Mouse (Mus musculus) neural tube, embryonic 11.5 days (tissue): ENCODE results near the gene Vamp9. TPM values are rescaled to one million over a fixed set of nuclear protein-coding genes. Genes with fewer than 3 reads are reported as not detected.

ENCODE experiments used
- ATAC-seq: fragments of 200-750 bp; cut with Nextera tagmentation; 2 replicates; pipeline ENCODE4 v1.8.0; 2017; ENCODE audit warnings: moderate number of reproducible peaks, mild to moderate bottlenecking, moderate TSS enrichment, moderate library complexity; ENCODE audit not compliant: insufficient read depth, low FRiP score, low TSS enrichment
- DNase-seq: peaks from one replicate; pipeline ENCODE4 v3.0.0-alpha.2; 2015; ENCODE audit warnings: low spot score
- H3K27ac ChIP-seq: fragments of 300-500 bp; sonication (generic); 2 replicates; pipeline ENCODE4 v1.5.1; 2014; ENCODE audit warnings: low read depth, mild to moderate bottlenecking, low read length
- H3K27me3 ChIP-seq: fragments of 300-500 bp; sonication (generic); 2 replicates; pipeline ENCODE4 v1.6.1; 2014; ENCODE audit warnings: mild to moderate bottlenecking, low read length, mixed read lengths; ENCODE audit not compliant: control insufficient read depth, insufficient read depth
- H3K36me3 ChIP-seq: fragments of 300-500 bp; sonication (generic); 2 replicates; pipeline ENCODE4 v1.6.1; 2014; ENCODE audit warnings: mild to moderate bottlenecking, low read length, moderate library complexity, mixed read lengths; ENCODE audit not compliant: control insufficient read depth, insufficient read depth
- H3K4me1 ChIP-seq: fragments of 300-500 bp; sonication (generic); 2 replicates; pipeline ENCODE4 v1.6.1; 2014; ENCODE audit warnings: low read length, mixed read lengths; ENCODE audit not compliant: control insufficient read depth, insufficient read depth
- H3K4me2 ChIP-seq: fragments of 300-500 bp; sonication (generic); 2 replicates; pipeline ENCODE4 v1.6.1; 2014; ENCODE audit warnings: low read depth, mild to moderate bottlenecking, moderate library complexity
- H3K4me3 ChIP-seq: fragments of 300-500 bp; sonication (generic); 2 replicates; pipeline ENCODE4 v1.5.1; 2014; ENCODE audit warnings: low read depth, low read length
- H3K9ac ChIP-seq: fragments of 300-500 bp; sonication (generic); 2 replicates; pipeline ENCODE4 v1.6.1; 2014; ENCODE audit warnings: mild to moderate bottlenecking, low read length
- H3K9me3 ChIP-seq: fragments of 300-500 bp; sonication (generic); 2 replicates; pipeline ENCODE4 v1.6.1; 2016; ENCODE audit warnings: low read length; ENCODE audit not compliant: control insufficient read depth
- WGBS: fragments of 180-500 bp; shearing (Covaris S2); extraction: QIAGEN DNeasy Blood & Tissue Kit; methylation state at CpG from one replicate; pipeline ENCODE4 v1.1.7; 2014; 5-methylcytosine and 5-hydroxymethylcytosine counted together
- polyA plus RNA-seq: library from polyadenylated mRNA; unstranded; fragments of >200 nt; fragmentation: Nextera tagmentation; extraction: Ambion mirVana; gene quantifications from 2 replicates; pipeline ENCODE4 v1.2.1, GENCODE M21; 2014

Gene Vamp9
- polyA plus RNA-seq, 1 experiment from 2014 or later, result not detected

DNA sequence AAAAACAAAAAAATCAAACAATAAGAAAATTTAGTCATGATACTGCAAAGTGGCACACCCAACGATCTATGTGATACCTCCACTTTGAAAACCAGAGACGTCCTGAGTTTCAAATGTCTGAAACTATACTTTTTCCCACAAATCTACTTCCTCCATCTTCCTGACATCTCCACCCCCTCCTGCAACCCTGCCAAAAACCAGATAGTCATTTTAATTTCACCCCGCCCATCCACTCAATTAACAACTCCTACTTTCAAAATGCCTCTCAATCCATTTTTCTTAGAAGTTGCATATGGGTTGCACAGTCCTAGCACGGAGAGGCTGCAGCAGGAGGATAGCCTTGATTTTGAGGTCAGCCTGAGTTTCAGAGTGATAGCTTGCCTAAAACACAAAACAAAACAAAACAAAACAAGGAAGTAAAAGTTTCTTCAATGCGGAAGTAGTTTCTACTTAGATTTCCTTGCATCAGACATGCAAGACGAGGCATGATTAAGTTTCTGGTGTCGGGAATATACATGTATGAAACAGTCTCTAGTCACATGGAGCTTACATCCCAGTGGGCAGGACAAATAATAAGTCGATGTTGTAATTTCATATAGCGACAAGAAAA is 77.5 kb downstream of the Vamp9 start:
- Histone ChIP-seq H3K36me3 (no peaks in the 10 kb centered on the region), H3K4me2 (no peak overlapping the region), H3K4me1 (no peaks in the 10 kb centered on the region), H3K27me3 (no peaks in the 10 kb centered on the region), H3K27ac (no peak overlapping the region), H3K9ac (no peak overlapping the region), H3K4me3 (no peak overlapping the region), H3K9me3 (no peaks in the 10 kb centered on the region)
- no peak for ATAC-seq
- DNase-seq, result no peak
- 92% methylated on average over 9 of the region's 9 CpGs for WGBS

- no peaks in the 10 kb centered on the region for H3K36me3 ChIP-seq
- DNase-seq, result no peak
- H3K4me2 ChIP-seq, result no peak overlapping the region
- no peak overlapping the region for H3K9ac ChIP-seq
- no peaks in the 10 kb centered on the region for H3K4me1 ChIP-seq
- H3K4me3 ChIP-seq, result no peak overlapping the region
- 79% methylated on average over 3 of the region's 3 CpGs for WGBS
- no peaks in the 10 kb centered on the region for H3K9me3 ChIP-seq
- H3K27me3 ChIP-seq, result no peaks in the 10 kb centered on the region
- no peak overlapping the region for H3K27ac ChIP-seq
- no peak for ATAC-seq
Observed at GRCm38 (mm10) chr5:99994166-99994565, 88.1 kb downstream of the Vamp9 start.

DNA sequence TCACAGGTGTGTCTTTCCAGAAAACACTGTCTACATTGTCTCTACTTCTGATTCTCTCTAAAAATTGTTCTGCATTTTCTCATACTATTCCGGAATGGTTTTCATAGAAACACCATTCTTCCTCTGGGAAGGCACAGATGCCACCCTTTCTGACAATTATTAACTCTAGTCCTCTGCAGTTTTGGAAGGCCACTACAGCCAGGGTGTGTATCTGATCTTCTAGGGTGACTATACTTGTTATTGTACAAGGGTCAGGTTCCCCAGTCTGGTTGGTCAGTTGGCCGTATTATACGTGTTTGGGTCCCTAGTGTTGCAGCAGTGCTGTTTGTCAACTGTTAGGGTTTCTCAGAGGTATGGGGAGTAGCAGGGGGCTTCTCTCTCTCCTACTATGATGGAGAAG is 88.6 kb downstream of the Vamp9 start:
- H3K4me1 ChIP-seq, result no peaks in the 10 kb centered on the region
- no peak for DNase-seq
- no peaks in the 10 kb centered on the region for H3K9me3 ChIP-seq
- H3K4me3 ChIP-seq, result no peak overlapping the region
- H3K36me3 ChIP-seq, result no peaks in the 10 kb centered on the region
- WGBS, result 89% methylated on average over 3 of the region's 3 CpGs
- no peak overlapping the region for H3K27ac ChIP-seq
- no peak for ATAC-seq
- no peak overlapping the region for H3K4me2 ChIP-seq
- no peak overlapping the region for H3K9ac ChIP-seq
- H3K27me3 ChIP-seq, result no peaks in the 10 kb centered on the region

- no peak for ATAC-seq
- Histone ChIP-seq H3K9ac (no peak overlapping the region), H3K4me3 (no peak overlapping the region), H3K27ac (no peak overlapping the region), H3K9me3 (no peaks in the 10 kb centered on the region), H3K4me1 (no peaks in the 10 kb centered on the region), H3K4me2 (no peak overlapping the region), H3K36me3 (no peaks in the 10 kb centered on the region), H3K27me3 (no peaks in the 10 kb centered on the region)
- no peak for DNase-seq
- 76% methylated on average over 7 of the region's 7 CpGs for WGBS
Observed at GRCm38 (mm10) chr5:100000048-100000447, 94.0 kb downstream of the Vamp9 start.

- Histone ChIP-seq H3K4me3 (no peak overlapping the region), H3K27ac (no peak overlapping the region), H3K27me3 (no peaks in the 10 kb centered on the region), H3K4me1 (no peaks in the 10 kb centered on the region), H3K36me3 (no peaks in the 10 kb centered on the region), H3K4me2 (no peak overlapping the region), H3K9me3 (no peaks in the 10 kb centered on the region), H3K9ac (no peak overlapping the region)
- no peak for DNase-seq
- no peak for ATAC-seq
- WGBS, result 43% methylated on average over 6 of the region's 8 CpGs
Observed at GRCm38 (mm10) chr5:100000500-100000899, 94.4 kb downstream of the Vamp9 start.

Other genes starting within 250 kb of the Vamp9 start
- gene Rasgef1b, start 177.2 kb upstream of the Vamp9 start, polyA plus RNA-seq, result 19.9 and 20.7 TPM in 2 replicates
- gene Hnrnpd, start 72.7 kb downstream of the Vamp9 start, polyA plus RNA-seq, result 277 and 289 TPM in 2 replicates
- 2.1 and 2.2 TPM in 2 replicates for gene 4930524J08Rik, start 72.8 kb downstream of the Vamp9 start, polyA plus RNA-seq
- gene Hnrnpdl, start 133.4 kb downstream of the Vamp9 start, polyA plus RNA-seq, result 271 and 289 TPM in 2 replicates
- 48.2 and 48.5 TPM in 2 replicates for gene Enoph1, start 133.7 kb downstream of the Vamp9 start, polyA plus RNA-seq